Mouse (Mus musculus) CH12.LX (cell line): ENCODE measurements around the gene Babam2.

ENCODE experiments used
- BHLHE40 ChIP-seq: IDR thresholded peaks from 2 replicates; pipeline ENCODE4 v1.6.1; 2011; ENCODE audit warnings: mild to moderate bottlenecking, low read depth, low read length, improper control_type of control experiment
- CTCF ChIP-seq, 2 experiments: IDR thresholded peaks in 1 of 2; conservative IDR thresholded peaks in 1 of 2; 2 replicates each; pipeline ENCODE4 v1.5.1; 2011 to 2012; ENCODE audit warnings: low read depth in 2 of 2, low read length in 2 of 2, improper control_type of control experiment in 1 of 2, inconsistent platforms in 1 of 2, mild to moderate bottlenecking in 1 of 2, moderate library complexity in 1 of 2
- E2F4 ChIP-seq: IDR thresholded peaks from 2 replicates; pipeline ENCODE4 v1.6.1; 2011; ENCODE audit warnings: low read depth, low read length, improper control_type of control experiment; ENCODE audit not compliant: insufficient replicate concordance
- MYC ChIP-seq: IDR thresholded peaks from 2 replicates; pipeline ENCODE4 v1.6.1; 2011; ENCODE audit warnings: low read depth, mild to moderate bottlenecking, improper control_type of control experiment, low read length
- NELFE ChIP-seq: IDR thresholded peaks from 2 replicates; pipeline ENCODE4 v1.6.1; 2011; ENCODE audit warnings: low read depth, low read length, improper control_type of control experiment
- POLR2A ChIP-seq: IDR thresholded peaks from 2 replicates; pipeline ENCODE4 v1.6.1; 2011; ENCODE audit warnings: low read depth, mild to moderate bottlenecking, improper control_type of control experiment, low read length
- TBP ChIP-seq: conservative IDR thresholded peaks from 2 replicates; pipeline ENCODE4 v1.6.1; 2011; ENCODE audit warnings: low read depth, low read length, improper control_type of control experiment
- TCF12 ChIP-seq: IDR thresholded peaks from 2 replicates; pipeline ENCODE4 v1.6.1; 2014; ENCODE audit warnings: low read depth, mild to moderate bottlenecking, inconsistent platforms, low read length, improper control_type of control experiment
- ZNF384 ChIP-seq: IDR thresholded peaks from 2 replicates; pipeline ENCODE4 v1.6.1; 2012; ENCODE audit warnings: low read depth, low read length, improper control_type of control experiment, inconsistent platforms

DNA sequence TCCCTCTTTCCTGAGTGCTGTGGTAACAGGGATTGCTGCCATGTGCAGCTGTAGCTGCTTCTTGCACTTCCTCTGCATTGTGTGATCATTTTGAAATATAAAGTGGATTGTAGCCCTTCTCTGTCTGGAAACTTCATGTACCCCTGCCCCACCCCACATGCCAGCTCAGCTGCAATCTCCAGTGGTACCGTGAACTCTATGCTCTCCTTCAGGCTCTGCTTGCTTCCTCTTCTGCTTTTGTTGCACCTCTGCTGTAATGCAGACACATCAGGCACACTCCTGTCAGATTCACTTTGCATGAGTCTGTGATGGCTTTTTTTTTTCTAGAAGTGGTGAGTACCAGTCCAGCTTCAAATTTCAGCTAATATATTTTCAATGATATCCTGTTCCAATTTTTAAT, 123.7 kb downstream of the Babam2 start:
- no peak for TF ChIP-seq POLR2A
- TF ChIP-seq MYC: no peak
- no peak for TF ChIP-seq CTCF (conservative IDR thresholded peaks at IDR 0.05 in 1 of 2, IDR thresholded peaks at IDR 0.05 in 1 of 2; ENCODE audit: low read depth in 2 of 2, low read length in 2 of 2)
- no peak for TF ChIP-seq ZNF384
- TF ChIP-seq TCF12: no peak
- TF ChIP-seq BHLHE40: no peak
- no peak for TF ChIP-seq E2F4
- TF ChIP-seq TBP: no peak
- TF ChIP-seq NELFE: no peak
